Mouse (Mus musculus): Measurements from ENCODE around the gene Resf1. TPM values are rescaled to one million over a fixed set of nuclear protein-coding genes. Genes with fewer than 3 reads are reported as not detected.

Resf1 gene
- polyA plus RNA-seq, 1 experiment from 2014 or later: 46.4 TPM

GRCm38 (mm10) chr6:149366403-149366802, 57.2 kb downstream of the Resf1 start:
- TF ChIP-seq EP300 (IDR thresholded peaks at IDR 0.05): no peak
- TF ChIP-seq CTCF (IDR thresholded peaks at IDR 0.05): no peak
- H3K4me2 ChIP-seq (replicated peaks; ENCODE audit: low read depth, low read length): no peak overlapping the region
- no peaks in the 10 kb centered on the region for H3K27me3 ChIP-seq (replicated peaks; ENCODE audit: insufficient read depth, low read length)
- no peak for DNase-seq (ENCODE audit: low spot score)
- no peaks in the 10 kb centered on the region for H3K9me3 ChIP-seq (ENCODE audit: low read length)
- H3K4me3 ChIP-seq (ENCODE audit: low read depth, low read length): no peak overlapping the region
- H3K27ac ChIP-seq (ENCODE audit: low read length): no peak overlapping the region
- 83% methylated on average over 2 of the region's 2 CpGs for WGBS
- no peak overlapping the region for H3K9ac ChIP-seq (replicated peaks; ENCODE audit: low read depth)
- no peaks in the 10 kb centered on the region for H3K36me3 ChIP-seq (ENCODE audit: insufficient read depth, low read length)
- ATAC-seq: no peak
- no peaks in the 10 kb centered on the region for H3K4me1 ChIP-seq (ENCODE audit: insufficient read depth, low read depth, low read length)

- Histone ChIP-seq H3K4me3 (ENCODE audit: low read depth, low read length) (no peak overlapping the region), H3K4me1 (ENCODE audit: insufficient read depth, low read depth, low read length) (no peaks in the 10 kb centered on the region), H3K9ac (replicated peaks; ENCODE audit: low read depth) (no peak overlapping the region), H3K36me3 (ENCODE audit: insufficient read depth, low read length) (no peaks in the 10 kb centered on the region), H3K9me3 (ENCODE audit: low read length) (no peaks in the 10 kb centered on the region), H3K27ac (ENCODE audit: low read length) (no peak overlapping the region), H3K27me3 (replicated peaks; ENCODE audit: insufficient read depth, low read length) (no peaks in the 10 kb centered on the region), H3K4me2 (replicated peaks; ENCODE audit: low read depth, low read length) (no peak overlapping the region)
- ATAC-seq (peak; percentile 81), DNase-seq (ENCODE audit: low spot score) (peak; percentile 88)
- WGBS: 42% methylated on average over 2 of the region's 2 CpGs
- TF ChIP-seq CTCF (IDR thresholded peaks at IDR 0.05): peak; percentile 87
- TF ChIP-seq EP300 (IDR thresholded peaks at IDR 0.05): no peak
Observed at GRCm38 (mm10) chr6:149374986-149375457, 65.8 kb downstream of the Resf1 start.

GRCm38 (mm10) chr6:149383531-149383930, 74.3 kb downstream of the Resf1 start:
- DNase-seq (ENCODE audit: low spot score): no peak
- H3K36me3 ChIP-seq (ENCODE audit: insufficient read depth, low read length): no peaks in the 10 kb centered on the region
- WGBS: 72% methylated on average over 2 of the region's 2 CpGs
- TF ChIP-seq CTCF (IDR thresholded peaks at IDR 0.05): no peak
- no peak for TF ChIP-seq EP300 (IDR thresholded peaks at IDR 0.05)
- ATAC-seq: no peak
- H3K27me3 ChIP-seq (replicated peaks; ENCODE audit: insufficient read depth, low read length): no peaks in the 10 kb centered on the region
- H3K9me3 ChIP-seq (ENCODE audit: low read length): no peaks in the 10 kb centered on the region
- no peak overlapping the region for H3K4me2 ChIP-seq (replicated peaks; ENCODE audit: low read depth, low read length)
- no peaks in the 10 kb centered on the region for H3K4me1 ChIP-seq (ENCODE audit: insufficient read depth, low read depth, low read length)
- H3K4me3 ChIP-seq (ENCODE audit: low read depth, low read length): no peak overlapping the region
- H3K9ac ChIP-seq (replicated peaks; ENCODE audit: low read depth): no peak overlapping the region
- no peak overlapping the region for H3K27ac ChIP-seq (ENCODE audit: low read length)

Other genes starting within 250 kb of the Resf1 start
- 3.6 and 4.3 TPM in 2 replicates for gene Dennd5b, start 207.7 kb upstream of the Resf1 start, polyA plus RNA-seq (2015; fragmentation: Nextera tagmentation; extraction: Ambion mirVana)
- gene Gm10203, start 179.2 kb upstream of the Resf1 start, polyA plus RNA-seq (2015; fragmentation: Nextera tagmentation; extraction: Ambion mirVana): not detected in 2 replicates
- gene Etfbkmt, start 169.6 kb upstream of the Resf1 start, polyA plus RNA-seq (2015; fragmentation: Nextera tagmentation; extraction: Ambion mirVana): 24.3 and 26.2 TPM in 2 replicates
- gene Amn1, start 120.7 kb upstream of the Resf1 start, polyA plus RNA-seq (2015; fragmentation: Nextera tagmentation; extraction: Ambion mirVana): 26.0 and 31.9 TPM in 2 replicates
- 2.2 and 2.4 TPM in 2 replicates for gene Bicd1, start 99.5 kb downstream of the Resf1 start, polyA plus RNA-seq (2015; fragmentation: Nextera tagmentation; extraction: Ambion mirVana)